Mouse (Mus musculus) thymus, adult 2 months (tissue): ENCODE measurements around the gene Pcbd1.

ENCODE experiments used
- CTCF ChIP-seq: fragments of 200-500 bp; IDR thresholded peaks from 2 replicates; pipeline ENCODE4 v1.5.1; 2012; ENCODE audit warnings: mild to moderate bottlenecking, control low read depth, low read length, moderate library complexity, borderline replicate concordance; ENCODE audit not compliant: control insufficient read depth, poor library complexity, insufficient read depth; ENCODE audit errors: extremely low read depth
- POLR2A ChIP-seq: fragments of 200-500 bp; IDR thresholded peaks from 2 replicates; pipeline ENCODE4 v1.6.1; 2012; ENCODE audit warnings: mild to moderate bottlenecking, low read length, control low read depth, moderate library complexity; ENCODE audit not compliant: control insufficient read depth, poor library complexity, insufficient read depth; ENCODE audit errors: extremely low read depth

GRCm38 (mm10) chr10:61063271-61063864, 25.8 kb upstream of the Pcbd1 start:
- no peak for TF ChIP-seq POLR2A
- no peak for TF ChIP-seq CTCF
